Mouse (Mus musculus) monocyte, adult 2 months (primary cell): ENCODE measurements around the gene Ttc1.

Experiments
- DNase-seq, 2 experiments: peaks; one replicate each; pipeline ENCODE4 v3.0.0; 2022; ENCODE audit warnings: low spot score in 2 of 2, low read depth in 1 of 2

Ttc1 gene

DNA sequence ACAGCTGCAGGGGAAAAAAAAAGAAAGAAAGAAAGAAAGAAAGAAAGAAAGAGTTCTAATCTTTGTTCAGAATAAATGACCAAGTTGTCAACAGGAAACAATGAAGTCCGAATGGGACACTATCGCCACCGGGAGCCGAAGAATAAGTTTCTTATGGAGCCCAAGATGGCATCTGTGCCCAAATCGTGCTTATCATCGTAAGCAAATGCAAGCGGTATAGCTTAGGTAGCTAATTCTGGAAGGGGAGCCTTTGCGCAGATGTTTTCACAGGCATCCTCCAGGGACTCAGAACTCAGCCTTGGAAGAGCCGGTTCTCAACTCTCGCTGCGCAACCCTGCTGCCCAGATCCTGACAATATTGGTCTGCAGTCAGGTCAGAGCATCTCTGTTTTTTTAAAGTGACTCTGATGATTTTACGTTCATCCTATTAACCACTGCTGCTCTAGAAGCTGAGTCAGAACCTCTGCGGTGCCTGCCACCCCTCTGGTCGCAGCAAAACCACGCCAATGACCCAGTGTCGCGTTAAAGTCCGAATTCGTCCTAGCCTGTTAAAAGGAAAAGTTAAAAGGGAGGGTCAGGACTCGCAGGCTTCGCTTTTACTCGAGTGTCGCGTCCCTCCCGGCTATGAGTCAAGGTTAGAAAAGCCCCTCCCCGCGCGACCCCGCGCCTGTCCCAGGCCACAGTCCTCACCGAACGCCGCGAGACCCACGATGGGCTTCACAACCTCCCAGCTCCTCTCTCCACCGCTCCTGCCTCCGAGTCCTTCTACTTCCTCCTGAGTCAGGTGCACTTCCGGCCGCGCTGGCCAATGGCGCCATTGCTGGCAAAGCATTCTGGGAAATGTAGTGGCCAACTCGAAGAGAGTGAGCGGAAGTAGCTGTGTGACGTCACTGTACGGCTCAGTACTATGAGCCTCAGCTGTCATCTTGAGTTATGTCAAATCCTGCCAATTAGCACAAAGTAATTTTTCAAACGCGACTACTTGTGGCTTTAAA is at the start of gene Ttc1:
TSS of gene Ttc1 (minus strand) at position 776 of the 994 bp plus-strand sequence.
- DNase-seq, result peak; percentile 84 to 92

DNA sequence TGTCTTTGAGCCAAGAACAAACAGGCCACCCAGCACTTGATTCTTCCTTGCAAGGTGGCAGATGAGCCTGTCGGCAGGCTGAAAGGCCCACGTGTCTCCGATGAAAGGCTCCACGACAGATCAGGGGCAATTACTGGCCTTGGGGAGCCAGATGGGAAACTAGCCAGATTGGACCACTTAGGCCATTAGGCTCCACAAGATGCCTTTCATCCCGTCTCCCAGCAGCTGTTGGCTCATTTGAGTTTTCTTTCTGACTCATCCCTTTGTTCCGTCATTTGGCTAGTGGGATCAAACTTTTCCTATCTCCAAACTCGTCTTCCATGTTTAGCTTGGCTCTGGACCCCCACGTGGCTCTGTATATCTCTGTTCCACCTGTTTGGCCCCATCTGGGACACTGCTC is 48.2 kb upstream of the Ttc1 start:
- DNase-seq, result no peak

DNA sequence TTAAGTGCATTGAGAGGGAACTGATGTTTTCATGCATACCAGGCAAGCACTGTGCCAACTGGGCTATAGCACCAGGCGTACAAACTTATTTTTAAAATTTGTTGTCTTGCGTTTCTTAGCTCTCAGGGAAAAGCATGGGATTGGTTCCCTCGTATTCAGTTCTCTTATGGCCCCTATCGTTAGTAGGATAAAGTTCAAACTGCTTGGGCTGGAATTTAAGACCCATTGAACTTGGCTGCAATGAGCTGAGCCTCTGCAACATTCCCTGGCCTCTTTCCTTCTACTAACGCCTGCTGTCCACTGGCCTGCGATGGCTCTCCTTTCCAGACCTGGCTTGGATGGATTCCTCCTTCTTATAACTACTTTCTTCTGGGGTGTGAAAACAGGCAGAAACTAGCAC is 42.6 kb upstream of the Ttc1 start:
- no peak for DNase-seq

DNA sequence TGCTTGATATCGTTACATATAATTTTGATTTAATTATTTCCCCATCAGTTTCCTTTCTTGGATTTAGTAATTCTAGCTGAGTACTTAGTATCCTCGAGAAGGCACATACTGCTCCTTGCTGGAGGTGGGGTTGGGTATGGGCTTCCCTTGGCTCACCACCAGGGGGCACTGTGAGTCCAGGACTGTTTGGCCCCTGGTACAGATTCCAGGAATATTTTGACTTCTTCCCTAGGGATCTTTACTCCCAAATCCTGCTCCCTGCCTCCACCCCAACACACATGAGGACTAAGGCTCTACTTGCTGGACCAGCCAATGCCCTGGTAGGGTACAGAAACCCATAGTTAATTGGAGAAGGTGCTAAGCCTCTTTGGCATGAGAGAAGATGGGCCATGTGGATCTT is 36.0 kb upstream of the Ttc1 start:
- no peak for DNase-seq

DNA sequence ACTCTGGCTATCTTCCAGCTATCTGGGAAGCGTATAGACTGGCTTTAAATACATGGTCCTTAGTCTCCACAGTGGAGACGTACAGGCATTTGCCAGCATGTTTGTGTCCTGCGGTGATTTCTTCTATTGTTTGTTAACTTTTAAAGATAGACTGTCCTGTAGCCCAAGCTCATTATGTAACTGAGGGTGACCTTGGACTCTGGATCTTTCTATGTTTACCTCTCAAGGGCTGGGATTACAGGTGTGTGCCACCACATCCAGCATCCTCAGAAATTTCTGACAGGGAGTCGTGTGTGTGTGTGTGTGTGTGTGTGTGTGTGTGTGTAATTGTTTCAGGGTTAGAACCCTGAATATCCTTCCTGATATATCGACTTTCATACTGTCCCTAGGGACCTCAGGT is 35.3 kb upstream of the Ttc1 start:
- DNase-seq, result no peak

DNA sequence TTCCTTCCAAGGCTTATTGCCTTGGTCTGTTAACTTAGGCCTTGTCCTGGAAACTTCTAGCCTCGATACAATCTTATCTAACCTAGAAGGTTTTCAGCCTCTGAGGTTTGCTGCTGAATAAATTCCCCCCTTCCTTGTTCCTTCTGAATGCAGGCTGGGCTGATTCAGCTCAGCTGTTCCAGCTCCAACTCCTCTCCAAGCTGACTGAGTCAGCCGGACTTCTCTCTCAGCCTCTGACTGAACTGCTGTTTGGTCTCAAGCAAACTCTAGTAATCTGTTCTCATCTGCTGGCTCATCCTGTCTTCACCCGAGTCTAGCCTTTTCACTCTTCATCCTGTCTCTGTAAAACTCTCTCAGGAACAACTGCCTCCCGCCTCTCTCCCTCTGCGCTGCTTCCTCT is 31.7 kb upstream of the Ttc1 start:
- DNase-seq, result no peak

DNA sequence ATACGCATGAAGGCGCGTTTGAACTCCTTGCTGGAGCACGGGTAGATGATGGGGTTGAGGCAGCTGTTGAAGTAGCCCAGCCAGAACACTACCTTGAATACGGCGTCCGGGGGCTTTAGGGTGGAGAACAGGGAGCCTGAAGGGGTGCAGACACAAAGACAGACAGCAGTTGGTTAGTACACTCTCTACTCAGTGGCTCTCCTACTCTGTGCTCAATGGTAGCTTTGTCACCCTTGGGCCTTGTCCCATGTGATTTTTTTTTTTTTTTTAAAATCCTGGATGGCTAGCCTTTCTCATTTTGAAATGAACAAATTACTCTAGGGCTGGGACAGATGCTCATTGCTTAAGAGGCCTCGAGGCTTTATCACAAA is 28.5 kb upstream of the Ttc1 start:
- DNase-seq, result no peak

DNA sequence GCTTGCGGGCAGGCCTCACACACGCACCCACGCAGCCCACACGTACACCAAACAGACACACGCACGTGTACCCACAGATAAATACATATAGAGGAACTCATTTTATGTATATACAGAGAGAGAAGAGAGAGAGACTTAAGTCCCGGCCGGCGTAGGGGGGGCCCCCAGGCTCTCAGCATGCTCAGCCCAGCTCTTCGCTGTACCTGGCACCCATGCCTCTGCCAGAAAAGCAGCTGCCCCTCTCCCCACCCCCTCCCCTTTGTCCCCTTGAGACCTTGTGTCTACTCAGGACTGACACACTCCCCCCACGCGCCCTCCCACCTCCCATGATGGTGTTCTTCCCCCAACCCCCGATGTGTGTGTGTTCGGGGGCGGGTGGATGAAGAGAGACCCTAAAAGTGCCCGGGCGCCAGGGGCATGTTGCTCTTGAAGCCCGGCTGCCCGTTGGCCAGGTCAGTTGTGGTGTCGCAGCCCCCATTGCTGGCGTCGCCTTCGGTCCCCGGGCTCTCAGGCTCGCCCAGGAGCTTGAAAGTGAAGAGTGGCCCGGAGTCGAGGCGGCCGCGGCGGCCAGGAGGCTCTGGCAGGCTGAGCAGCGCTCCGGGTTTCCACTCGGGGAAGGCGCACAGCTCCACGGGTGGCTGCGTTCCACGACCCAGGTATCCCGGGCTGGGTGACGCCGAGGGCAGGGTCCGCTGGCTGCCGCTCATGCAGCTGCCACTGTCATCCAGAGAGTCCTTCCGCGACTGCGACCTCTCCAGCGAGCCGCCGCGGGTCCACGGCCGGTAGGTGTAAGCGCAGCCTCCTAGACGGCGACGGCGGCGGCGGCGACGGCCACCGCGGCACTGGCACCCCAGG is 27.9 kb upstream of the Ttc1 start:
- DNase-seq, result no peak

DNA sequence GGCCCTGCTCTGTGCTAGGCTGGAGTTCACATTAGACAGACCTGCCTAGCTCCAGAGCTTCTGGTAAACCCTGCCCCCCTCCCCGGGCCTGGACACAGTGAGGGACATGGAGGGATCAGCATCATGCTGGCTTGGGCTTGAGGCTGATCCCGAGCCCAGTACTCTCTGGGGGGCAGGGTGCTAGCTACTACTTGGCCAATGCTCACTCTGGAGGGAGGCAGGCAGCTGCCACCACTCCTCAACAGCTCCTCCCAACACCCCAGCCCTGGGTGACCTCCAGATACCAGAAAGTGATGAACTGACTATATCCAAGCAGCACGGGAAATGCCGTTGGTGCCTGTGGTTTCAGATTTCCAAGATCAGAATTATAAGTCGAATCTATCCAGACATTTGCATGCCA is 25.9 kb upstream of the Ttc1 start:
- DNase-seq, result no peak

DNA sequence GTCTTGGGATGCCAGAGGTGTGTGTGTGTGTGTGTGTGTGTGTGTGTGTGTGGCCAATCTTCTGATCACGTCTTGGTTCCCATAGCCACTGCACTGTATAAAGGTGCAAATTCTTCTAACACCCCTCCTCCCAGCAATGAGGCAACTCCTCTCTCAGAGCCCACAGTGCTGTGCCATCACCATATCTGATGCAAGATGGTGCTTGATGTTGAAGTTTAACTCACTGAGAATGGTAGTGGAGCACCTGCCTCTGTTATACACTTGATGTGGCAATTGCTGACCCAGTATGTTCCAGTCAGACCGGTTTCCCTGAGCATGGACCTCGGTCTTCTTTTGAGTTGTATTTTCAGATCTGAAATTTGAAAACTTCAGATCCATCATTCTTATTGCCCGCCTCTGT is 22.3 kb upstream of the Ttc1 start:
- no peak for DNase-seq

DNA sequence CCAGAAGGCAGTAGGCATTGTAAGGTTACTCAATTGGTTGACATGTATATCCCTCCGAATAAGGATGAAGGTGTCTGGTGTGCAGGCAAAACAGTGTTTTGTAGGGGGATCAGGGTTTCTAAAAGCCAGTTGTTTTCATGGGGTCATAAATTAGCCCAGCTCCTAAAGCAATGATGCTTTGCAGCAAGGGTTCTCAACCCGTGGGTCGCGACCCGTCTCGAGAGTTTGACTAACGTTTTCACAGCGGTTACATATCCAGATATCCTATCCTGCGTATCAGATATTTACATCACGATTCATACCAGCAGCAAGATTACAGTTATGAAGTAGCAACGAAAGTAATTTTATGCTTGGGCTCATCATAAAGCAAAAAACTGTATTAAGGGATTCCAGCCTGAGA is 19.9 kb upstream of the Ttc1 start:
- DNase-seq, result no peak

DNA sequence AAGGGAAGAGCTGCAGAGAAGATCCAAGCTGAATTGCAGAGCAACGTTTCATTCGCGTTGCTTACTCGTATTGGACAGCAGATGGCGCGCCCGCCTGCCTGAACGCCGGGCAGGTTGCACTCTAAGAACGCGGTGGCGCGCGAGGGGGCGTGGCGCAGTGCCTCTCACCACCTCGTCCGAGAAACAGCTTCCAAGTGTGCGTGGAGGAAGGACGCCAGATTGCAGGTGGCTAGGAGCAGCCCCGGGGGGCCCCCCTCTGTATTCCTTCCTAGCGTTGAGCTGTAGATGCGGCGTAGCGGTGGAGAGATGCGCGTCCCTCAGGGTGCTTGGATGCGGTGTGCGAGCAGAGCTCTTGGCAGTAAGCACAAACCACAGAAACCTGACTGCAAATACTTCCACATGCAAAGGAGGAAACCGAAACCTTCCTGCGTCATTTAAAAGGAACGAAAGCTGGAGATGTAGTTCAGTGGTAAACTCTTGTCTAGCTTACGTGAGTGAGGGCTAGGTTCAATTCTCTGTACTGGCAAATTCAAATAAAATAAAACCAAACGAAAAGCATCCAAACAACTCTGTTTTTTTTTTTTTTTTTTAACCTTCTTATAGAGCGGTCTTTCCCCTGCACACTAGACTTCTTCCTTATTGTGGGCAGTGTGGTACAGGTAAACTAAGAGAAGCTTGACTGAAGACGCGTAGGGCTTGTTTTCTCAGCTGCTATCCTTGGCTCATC is 19.3 kb upstream of the Ttc1 start:
- peak in 1 of 2 experiments; percentile 35 for DNase-seq

DNA sequence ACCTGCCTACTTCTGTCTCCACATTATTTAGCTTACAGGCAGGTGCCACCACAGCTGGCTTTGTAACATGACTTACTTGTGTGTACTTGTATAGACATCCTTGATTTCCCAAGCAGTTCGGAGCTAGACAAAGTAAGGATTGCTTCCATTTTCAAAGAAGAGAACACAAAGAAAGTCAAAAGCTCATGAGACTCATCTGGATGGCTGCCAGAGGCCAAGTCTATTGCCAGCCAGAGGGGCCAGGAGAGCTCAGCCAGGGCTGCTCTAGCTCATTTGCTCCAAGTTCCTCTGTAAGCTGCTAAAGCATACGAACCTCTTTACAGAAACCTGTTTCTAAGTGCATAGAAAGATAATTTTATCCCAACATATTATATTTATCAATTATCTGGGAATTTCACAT is 10.6 kb upstream of the Ttc1 start:
- DNase-seq, result no peak

DNA sequence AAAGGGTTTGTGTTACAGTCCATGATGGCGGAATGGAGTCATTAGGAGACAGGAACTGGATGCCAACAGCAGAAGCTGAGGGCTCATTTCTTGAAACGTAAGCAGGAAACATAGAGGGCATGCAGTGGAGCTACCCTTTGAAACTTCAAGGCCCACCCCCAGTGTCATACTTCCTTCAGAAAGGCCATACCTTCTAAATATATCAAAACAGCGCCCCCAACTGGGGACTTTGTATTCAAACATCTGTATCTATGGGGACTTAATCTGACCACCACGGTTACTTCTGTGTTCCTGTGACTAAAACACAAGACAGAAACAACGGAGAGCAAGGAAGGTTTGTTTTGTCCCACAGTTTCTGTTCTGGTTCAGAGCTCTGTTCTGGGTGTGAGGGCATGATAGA is 7.6 kb upstream of the Ttc1 start:
- DNase-seq, result no peak

DNA sequence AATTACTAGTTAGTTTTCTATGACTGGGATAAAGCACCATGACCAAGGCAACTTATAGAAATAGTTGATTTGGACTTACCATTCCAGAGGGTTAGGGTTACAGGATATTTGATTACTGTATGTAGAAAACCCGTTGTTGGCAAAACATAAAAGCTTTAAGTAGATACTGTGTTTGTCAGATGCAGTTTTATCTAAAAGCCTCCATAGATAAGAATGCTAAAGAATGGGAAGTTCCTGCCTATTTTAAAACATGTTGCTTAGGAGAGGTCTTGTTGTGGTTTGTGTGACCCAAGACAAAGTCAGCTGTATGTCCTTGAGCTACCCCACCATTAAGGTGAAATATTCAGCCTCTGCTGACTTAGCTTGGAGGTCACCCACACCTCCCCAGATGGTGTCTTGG is 6.8 kb upstream of the Ttc1 start:
- no peak for DNase-seq

DNA sequence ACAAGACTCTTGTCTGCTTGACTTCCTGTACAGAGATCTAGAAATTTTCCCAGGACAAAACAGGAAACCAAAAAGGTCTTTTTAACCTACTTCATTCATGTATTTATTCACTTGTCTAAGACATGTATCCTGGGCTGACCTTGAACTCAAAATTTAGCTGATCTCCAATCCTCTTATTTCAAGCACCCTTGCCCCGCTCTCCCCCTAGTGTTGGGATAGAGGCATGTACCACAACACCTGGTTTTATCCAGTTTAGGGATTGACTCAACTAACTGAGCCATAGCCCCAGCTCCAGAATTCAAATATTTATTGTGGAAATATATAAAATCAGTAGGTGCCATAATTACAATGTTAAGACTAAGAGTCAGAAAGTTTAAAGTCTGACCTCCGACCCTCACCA is 3.7 kb upstream of the Ttc1 start:
- DNase-seq, result no peak

DNA sequence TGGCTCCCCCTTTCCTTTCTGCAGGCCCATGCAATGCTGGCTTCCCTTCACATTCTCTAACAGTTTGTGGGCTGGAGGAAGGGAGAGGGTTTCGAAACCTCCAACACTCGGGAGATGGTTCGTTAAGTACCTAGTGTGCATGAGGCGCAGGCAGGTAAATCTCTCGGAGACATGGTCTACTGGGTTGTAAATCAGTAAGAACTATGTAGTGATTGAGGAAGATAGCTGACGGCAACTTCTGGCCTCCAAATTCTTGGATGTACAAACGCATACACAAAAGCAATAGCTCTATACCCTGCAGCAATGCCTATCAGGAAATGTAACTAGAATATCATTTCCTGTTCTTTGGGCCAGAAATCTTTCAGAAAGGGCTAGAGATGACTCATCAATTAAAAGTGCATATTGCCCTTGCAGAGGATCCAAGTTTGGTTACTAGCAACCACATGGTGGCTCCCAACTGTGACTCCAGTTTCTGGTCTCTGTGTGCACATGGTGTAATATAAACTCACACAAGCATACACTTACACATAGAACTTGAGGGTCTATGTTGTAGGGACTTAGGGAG is 19.0 kb downstream of the Ttc1 start:
- DNase-seq, result no peak

DNA sequence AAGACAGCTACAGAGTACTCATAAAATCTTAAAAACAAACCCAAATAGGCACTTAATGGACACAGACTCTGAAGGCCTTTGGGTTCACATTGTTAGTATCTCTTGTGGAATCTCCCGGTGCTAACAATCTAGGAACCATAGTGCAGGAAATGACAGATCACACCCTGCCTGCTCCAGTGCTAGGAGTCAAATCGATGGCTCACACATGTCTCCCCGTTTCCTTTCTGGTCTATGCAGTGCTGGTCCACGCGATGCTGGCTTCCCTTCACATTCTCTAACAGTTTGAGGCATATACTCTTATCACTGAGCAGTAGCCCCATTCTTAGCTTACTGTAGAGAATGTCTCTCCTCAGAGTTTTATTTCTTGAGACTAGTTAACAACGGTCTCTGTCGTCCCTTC is 20.0 kb downstream of the Ttc1 start:
- DNase-seq, result no peak

DNA sequence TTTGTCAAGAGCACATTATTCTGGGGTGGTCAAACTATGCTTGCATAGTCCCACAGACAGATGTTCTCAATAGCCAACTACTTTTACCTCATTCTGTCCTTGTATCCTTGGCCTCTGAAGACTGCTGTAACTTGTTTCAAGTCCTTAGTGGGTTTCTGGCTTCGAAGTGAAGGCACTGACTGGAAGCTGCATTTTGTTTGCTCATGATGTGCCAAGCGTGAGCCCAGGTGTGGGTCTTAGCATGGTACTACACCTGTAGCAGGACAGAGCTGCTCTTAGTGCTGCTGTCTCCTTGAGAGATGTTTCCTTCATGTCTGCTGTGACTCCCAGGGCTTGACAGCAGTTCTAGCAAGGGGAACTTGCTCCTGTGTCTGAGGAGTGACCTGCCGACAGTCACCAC is 24.4 kb downstream of the Ttc1 start:
- no peak for DNase-seq

DNA sequence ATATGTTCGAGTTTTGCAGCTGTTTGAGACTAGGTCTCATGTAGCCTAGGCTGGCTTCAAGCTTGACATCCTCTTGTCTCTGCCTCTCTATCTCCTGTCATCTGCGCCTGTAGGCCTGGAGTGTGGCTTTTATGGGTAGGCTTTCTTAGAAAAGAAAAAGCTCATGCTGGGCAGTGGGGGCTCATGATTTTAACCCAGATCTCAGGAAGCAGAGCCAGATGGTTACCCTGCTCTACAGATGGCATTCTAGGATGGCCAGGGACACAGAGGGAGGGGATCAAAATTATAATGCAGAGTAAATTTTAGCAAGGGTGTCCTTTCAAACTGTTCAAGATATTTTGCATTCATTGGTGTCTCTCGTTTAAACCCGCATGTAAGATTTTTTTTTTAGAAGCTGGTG is 35.6 kb downstream of the Ttc1 start:
- DNase-seq, result no peak

DNA sequence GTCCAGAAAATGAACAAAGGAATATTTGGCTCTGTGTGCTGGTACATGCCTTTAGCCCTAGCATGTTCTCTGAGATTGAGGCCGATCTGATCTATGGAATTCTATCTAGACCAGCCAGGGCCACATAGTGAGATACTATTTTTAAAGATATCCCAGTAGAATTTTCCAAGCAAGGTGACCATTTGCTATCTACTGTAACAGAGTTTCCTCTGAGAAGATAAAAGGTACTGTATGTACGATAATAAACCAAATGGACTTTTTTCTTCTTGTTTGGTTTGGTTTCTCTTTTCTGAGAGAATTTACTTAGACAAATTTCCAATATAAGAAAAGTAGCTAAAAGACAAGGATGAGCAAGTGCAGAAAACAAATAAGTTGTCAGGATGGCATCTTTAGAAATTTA is 39.4 kb downstream of the Ttc1 start:
- DNase-seq, result no peak
